Mouse (Mus musculus): ENCODE results near the gene Mcm7. TPM values are rescaled to one million over a fixed set of nuclear protein-coding genes. Genes with fewer than 3 reads are reported as not detected.
"Not testable (repeated sequence)": the region's sequence is repeated elsewhere in the genome, so short reads cannot be mapped to it uniquely, and the experiment has no call there.

The Mcm7 gene
- total and polyA plus RNA-seq, 3 experiments = 202 to 565 (median 255) TPM

DNA sequence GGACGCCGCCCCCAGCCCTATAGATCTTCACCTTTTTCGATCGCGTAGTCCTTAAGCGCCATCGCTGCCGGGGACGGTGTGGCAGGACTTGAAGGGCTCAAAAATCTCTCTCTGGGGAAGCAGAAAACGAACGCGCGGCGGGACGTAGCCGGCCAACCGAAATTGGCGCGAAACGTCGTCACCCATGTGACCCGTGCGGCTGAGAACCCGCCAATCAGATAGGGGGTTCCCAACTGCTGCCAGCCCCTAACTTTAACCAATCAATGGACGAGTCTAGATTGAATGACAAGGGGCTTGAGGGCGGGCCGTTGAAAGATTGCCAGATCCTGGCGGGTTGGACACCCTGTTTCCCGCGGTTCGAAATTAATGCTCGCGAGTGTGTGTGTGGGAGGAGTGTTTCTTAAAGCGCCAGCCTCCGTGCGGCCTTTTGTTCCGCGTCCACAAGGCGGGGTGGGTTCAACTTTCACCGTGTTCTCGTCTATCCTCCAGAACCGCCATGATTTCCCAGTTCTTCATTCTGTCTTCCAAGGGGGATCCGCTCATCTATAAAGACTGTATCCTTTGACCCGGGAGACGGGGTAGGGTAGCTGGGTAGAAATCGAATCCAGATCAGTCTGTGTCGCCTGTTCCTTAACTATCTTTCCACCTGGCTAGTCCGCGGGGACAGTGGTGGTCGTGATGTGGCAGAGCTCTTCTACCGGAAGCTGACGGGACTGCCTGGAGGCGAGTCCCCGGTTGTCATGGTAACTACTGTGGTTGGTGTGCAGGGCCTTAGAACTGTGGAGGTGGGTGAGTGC lies at the start of gene Mcm7, which contains the start of gene Ap4m1 (continued):
- TF ChIP-seq MYC (IDR thresholded peaks at IDR 0.05; ENCODE audit: low read depth, low read length) (peak; percentile 54), JUND (IDR thresholded peaks at IDR 0.05; ENCODE audit: low read depth, low read length) (no peak), ELF1 (IDR thresholded peaks at IDR 0.05; ENCODE audit: low read depth, low read length) (0 out of 2 replicates have a peak, but pooled peaks have one; percentile 6), TCF12 (IDR thresholded peaks at IDR 0.05; ENCODE audit: low read depth, low read length) (peak; percentile 50; the same call in 1 of the 2 replicates), SMC3 (IDR thresholded peaks at IDR 0.05; ENCODE audit: low read depth, low read length) (no peak)

GRCm38 (mm10) chr5:138219864-138220263 lies 47.6 kb upstream of the Mcm7 start:
- no peak overlapping the region for H3K27ac ChIP-seq (ENCODE audit: control insufficient read depth, low read depth, low read length)
- H3K4me3 ChIP-seq (ENCODE audit: control insufficient read depth in 1 of 2, insufficient read depth in 1 of 2, low read depth in 2 of 2, low read length in 2 of 2) = no peak overlapping the region
- peaks cover 0 to 2% of the 10 kb centered on the region in 2 experiments; a peak in 1 of 4 replicates for H3K4me1 ChIP-seq (ENCODE audit: control insufficient read depth in 1 of 2, insufficient read depth in 2 of 2, low read length in 2 of 2)
- TF ChIP-seq NELFE (IDR thresholded peaks at IDR 0.05; ENCODE audit: low read depth, low read length) = no peak
- no peak for TF ChIP-seq MAFK (IDR thresholded peaks at IDR 0.05; ENCODE audit: borderline replicate concordance, low read depth, low read length)
- no peak for TF ChIP-seq MAZ (IDR thresholded peaks at IDR 0.05; ENCODE audit: low read depth, low read length)
- no peaks in the 10 kb centered on the region for H3K79me2 ChIP-seq (ENCODE audit: control insufficient read depth, insufficient read depth, low read length, poor library complexity)
- H3K27me3 ChIP-seq (ENCODE audit: control insufficient read depth in 1 of 2, insufficient read depth in 2 of 2, low read length in 2 of 2) = peaks cover 2% of the 10 kb centered on the region in 2 experiments; a peak in 1 of 4 replicates
- H3K9me3 ChIP-seq (replicated peaks; ENCODE audit: insufficient read depth, low read length) = no peaks in the 10 kb centered on the region
- H3K36me3 ChIP-seq (ENCODE audit: control insufficient read depth in 1 of 2, insufficient read depth in 2 of 2, low read length in 2 of 2) = peaks cover 0 to 2% of the 10 kb centered on the region in 2 experiments; a peak in 1 of 4 replicates
- H3K9ac ChIP-seq (ENCODE audit: control insufficient read depth, low read depth, low read length, poor library complexity, severe bottlenecking) = no peak overlapping the region
- DNase-seq (ENCODE audit: low read depth, low spot score) = no peak

DNA sequence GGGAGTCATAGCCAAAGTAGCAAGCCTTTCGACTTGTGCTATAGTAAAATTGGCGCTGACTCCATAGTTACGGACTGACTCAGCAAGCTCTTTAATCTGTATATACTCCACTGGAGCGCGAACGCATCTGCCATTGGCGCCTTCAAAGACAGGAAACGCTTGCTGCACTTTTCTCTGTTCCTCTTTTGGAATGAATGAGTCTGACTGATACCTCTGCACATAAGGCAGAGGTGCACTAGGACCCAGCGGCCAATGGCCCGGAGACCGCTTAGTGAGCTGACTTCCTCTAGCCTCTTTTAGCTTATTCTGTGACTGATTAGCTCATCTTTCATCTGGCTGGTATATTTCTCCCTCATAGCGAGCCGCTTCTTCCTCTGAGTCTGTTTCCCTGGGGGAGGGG lies 44.4 kb upstream of the Mcm7 start:
- H3K9me3 ChIP-seq (replicated peaks; ENCODE audit: insufficient read depth, low read length); H3K27me3 ChIP-seq (ENCODE audit: control insufficient read depth in 1 of 2, insufficient read depth in 2 of 2, low read length in 2 of 2); H3K4me3 ChIP-seq (ENCODE audit: control insufficient read depth in 1 of 2, insufficient read depth in 1 of 2, low read depth in 2 of 2, low read length in 2 of 2); H3K4me1 ChIP-seq (ENCODE audit: control insufficient read depth in 1 of 2, insufficient read depth in 2 of 2, low read length in 2 of 2); H3K9ac ChIP-seq (ENCODE audit: control insufficient read depth, low read depth, low read length, poor library complexity, severe bottlenecking); DNase-seq (ENCODE audit: low read depth, low spot score); H3K79me2 ChIP-seq (ENCODE audit: control insufficient read depth, insufficient read depth, low read length, poor library complexity); H3K36me3 ChIP-seq (ENCODE audit: control insufficient read depth in 1 of 2, insufficient read depth in 2 of 2, low read length in 2 of 2); H3K27ac ChIP-seq (ENCODE audit: control insufficient read depth, low read depth, low read length): not testable (repeated sequence)

DNA sequence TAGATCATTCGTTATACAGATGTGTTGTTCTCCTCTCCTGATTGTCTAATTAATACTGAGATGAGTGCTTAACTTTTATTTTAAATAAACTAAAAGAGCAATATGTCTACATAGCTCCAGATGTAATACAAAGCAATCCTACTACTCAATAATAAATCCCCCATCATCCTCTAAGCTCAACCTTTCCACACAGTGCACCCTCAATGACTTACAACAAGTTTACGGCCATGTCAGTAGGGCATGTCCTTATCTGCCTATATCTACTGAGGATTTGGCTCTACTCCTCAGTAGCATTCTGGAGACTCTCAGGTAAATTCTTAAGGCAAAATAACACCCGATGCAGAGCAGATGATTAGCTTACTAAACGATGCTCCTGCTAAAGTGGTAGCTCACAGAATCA lies 35.7 kb upstream of the Mcm7 start:
- no peak for DNase-seq (ENCODE audit: low read depth, low spot score)
- no peaks in the 10 kb centered on the region for H3K9me3 ChIP-seq (replicated peaks; ENCODE audit: insufficient read depth, low read length)
- TF ChIP-seq KAT2A (conservative IDR thresholded peaks at IDR 0.05; ENCODE audit: low read depth, low read length) = no peak
- no peak for TF ChIP-seq E2F4 (IDR thresholded peaks at IDR 0.05; ENCODE audit: borderline replicate concordance, low read depth, low read length)
- no peak for TF ChIP-seq RAD21 (IDR thresholded peaks at IDR 0.05; ENCODE audit: low read depth, low read length)
- no peak for TF ChIP-seq HCFC1 (IDR thresholded peaks at IDR 0.05; ENCODE audit: low read depth, low read length)
- TF ChIP-seq POLR2A (IDR thresholded peaks at IDR 0.05; ENCODE audit: control insufficient read depth in 1 of 2, insufficient read depth in 1 of 2, low read depth in 1 of 2, low read length in 2 of 2, poor library complexity in 1 of 2) = no peak
- TF ChIP-seq ELF1 (IDR thresholded peaks at IDR 0.05; ENCODE audit: low read depth, low read length) = no peak
- no peak for TF ChIP-seq GATA1 (IDR thresholded peaks at IDR 0.05; ENCODE audit: low read depth, low read length)
- no peak for TF ChIP-seq BHLHE40 (IDR thresholded peaks at IDR 0.05; ENCODE audit: borderline replicate concordance, low read depth, low read length)
- TF ChIP-seq MAFK (IDR thresholded peaks at IDR 0.05; ENCODE audit: borderline replicate concordance, low read depth, low read length) = no peak
- TF ChIP-seq SMC3 (IDR thresholded peaks at IDR 0.05; ENCODE audit: low read depth, low read length) = no peak
- no peak for TF ChIP-seq TCF12 (IDR thresholded peaks at IDR 0.05; ENCODE audit: low read depth, low read length)
- no peak for TF ChIP-seq MXI1 (IDR thresholded peaks at IDR 0.05; ENCODE audit: low read depth, low read length)
- TF ChIP-seq POLR2AphosphoS5 (IDR thresholded peaks at IDR 0.05; ENCODE audit: borderline replicate concordance, low read depth, low read length) = no peak
- no peak for TF ChIP-seq MEF2A (IDR thresholded peaks at IDR 0.05; ENCODE audit: extremely low read depth, insufficient replicate concordance, low read depth, low read length, poor library complexity, severe bottlenecking)
- no peak for TF ChIP-seq MYB (IDR thresholded peaks at IDR 0.05; ENCODE audit: low read depth, low read length)
- TF ChIP-seq USF2 (IDR thresholded peaks at IDR 0.05; ENCODE audit: borderline replicate concordance in 1 of 2, insufficient read depth in 1 of 2, low read depth in 1 of 2, low read length in 2 of 2) = no peak
- no peak for TF ChIP-seq MYC (IDR thresholded peaks at IDR 0.05; ENCODE audit: low read depth, low read length)
- no peak for TF ChIP-seq ETS1 (IDR thresholded peaks at IDR 0.05; ENCODE audit: low read depth, low read length)

More for the DNA sequence above, 35.7 kb upstream of the Mcm7 start:
- Histone ChIP-seq H3K79me2 (ENCODE audit: control insufficient read depth, insufficient read depth, low read length, poor library complexity) (no peaks in the 10 kb centered on the region), H3K9ac (ENCODE audit: control insufficient read depth, low read depth, low read length, poor library complexity, severe bottlenecking) (no peak overlapping the region), H3K4me1 (ENCODE audit: control insufficient read depth in 1 of 2, insufficient read depth in 2 of 2, low read length in 2 of 2) (no peaks in the 10 kb centered on the region), H3K4me3 (ENCODE audit: control insufficient read depth in 1 of 2, insufficient read depth in 1 of 2, low read depth in 2 of 2, low read length in 2 of 2) (no peak overlapping the region), H3K27ac (ENCODE audit: control insufficient read depth, low read depth, low read length) (no peak overlapping the region), H3K36me3 (ENCODE audit: control insufficient read depth in 1 of 2, insufficient read depth in 2 of 2, low read length in 2 of 2) (no peaks in the 10 kb centered on the region), H3K27me3 (ENCODE audit: control insufficient read depth in 1 of 2, insufficient read depth in 2 of 2, low read length in 2 of 2) (no peaks in the 10 kb centered on the region)
